Mouse (Mus musculus) retina, embryonic 14.5 days (tissue): ENCODE measurements around the gene Rcbtb1.
"Not testable (repeated sequence)": the region's sequence is repeated elsewhere in the genome, so short reads cannot be mapped to it uniquely, and the experiment has no call there.

ENCODE experiments used
- DNase-seq: peaks from one replicate; pipeline ENCODE4 v3.0.0-alpha.2; 2015; ENCODE audit warnings: low spot score

Gene Rcbtb1

DNA sequence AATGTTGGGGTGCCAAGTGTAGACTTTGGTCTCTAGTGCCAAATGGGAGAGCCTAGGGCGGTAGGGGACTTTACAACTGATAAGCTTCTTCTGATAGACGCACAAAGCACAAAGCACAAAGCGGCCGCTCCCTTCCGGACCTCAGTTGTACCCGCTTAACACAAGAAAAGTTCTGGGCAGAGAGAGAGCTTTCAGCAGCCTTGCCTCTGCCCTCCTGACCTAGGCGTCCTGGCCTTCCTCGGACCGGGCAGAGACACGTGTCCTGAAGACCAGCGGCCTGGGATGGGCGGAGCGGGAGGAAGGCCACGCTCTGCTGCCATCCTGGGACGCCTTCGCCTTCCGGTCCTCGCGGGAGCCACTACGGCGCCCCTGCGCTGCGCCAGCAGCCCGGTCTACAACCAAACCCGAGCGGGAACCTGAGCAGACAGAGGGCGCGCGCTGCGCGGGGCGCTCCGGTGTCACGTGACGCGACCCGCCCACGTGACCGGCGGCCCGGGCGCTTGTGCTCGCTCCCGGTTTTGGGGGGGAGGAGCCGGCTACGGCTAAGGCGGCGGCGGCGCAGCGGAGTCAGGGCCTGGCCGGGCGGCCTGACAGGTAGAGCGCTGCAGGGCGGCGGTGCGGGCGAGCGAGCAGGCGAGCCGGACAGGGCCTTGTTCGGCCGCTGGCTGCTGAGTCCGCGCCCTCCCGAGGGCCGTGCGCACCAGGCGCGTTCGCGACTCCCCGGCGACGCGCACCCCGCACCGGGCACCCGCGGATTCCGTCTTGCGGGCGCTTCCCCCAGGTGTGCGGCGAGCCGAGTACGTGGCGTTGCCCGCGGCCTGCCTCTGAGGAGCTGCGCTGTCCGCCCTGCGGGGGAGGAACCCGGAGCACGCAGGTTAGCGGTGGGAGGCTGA, at the start of gene Rcbtb1:
Gene Rcbtb1, plus strand, starts transcription at position 499 of the 893 bp plus-strand sequence.
- peak; percentile 93 for DNase-seq

- peak; percentile 20 for DNase-seq
These were observed 45.4 kb upstream of the Rcbtb1 start for GRCm38 (mm10) chr14:59155589-59155988.

- no peak for DNase-seq
These were observed 43.9 kb upstream of the Rcbtb1 start for GRCm38 (mm10) chr14:59157016-59157698.

- DNase-seq = no peak
These were observed 22.4 kb upstream of the Rcbtb1 start, which contains the start of gene Gm5142 for GRCm38 (mm10) chr14:59178649-59179048. Gm5142 (minus strand) TSS chr14:59178749.

DNA sequence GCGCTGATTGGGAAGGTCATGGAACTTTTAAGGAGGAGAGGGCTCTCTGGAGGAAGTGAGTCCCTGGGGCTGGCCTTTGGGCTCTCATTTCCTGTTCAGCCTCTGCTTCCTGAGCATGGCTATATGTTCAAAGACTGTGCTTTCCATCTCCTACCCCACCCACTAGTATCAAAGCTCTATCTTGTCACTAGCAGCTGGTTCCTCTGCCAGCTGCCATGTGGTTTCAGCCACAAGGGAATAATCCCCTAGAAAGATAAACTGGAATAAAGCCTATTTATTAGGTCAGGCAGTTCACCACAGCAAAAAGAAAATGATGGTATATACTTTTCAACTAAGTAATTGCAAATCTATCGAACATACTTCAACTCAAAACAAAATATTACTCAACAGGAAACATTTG, 18.3 kb upstream of the Rcbtb1 start:
- no peak for DNase-seq

DNA sequence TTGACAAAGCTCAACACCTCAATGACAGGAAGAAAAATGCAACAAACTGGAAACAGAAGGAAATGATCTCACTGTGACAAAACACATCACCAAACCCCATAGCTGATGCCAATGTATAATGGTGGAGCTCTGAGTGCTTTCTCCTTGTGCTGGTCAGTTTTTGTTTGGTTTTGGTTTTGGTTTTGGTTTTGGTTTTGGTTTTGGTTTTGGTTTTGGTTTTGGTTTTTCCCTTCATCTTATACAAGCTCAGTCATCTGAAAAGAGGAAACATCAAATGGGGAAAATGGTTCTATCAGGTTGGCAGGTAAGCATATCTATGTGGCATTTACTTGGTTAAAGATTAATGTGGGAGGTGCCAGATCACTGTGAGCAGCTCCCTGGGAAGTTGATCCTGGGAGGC, 15.5 kb upstream of the Rcbtb1 start:
- no peak for DNase-seq

- DNase-seq = no peak
These were observed 14.9 kb upstream of the Rcbtb1 start for GRCm38 (mm10) chr14:59186121-59186520.

DNA sequence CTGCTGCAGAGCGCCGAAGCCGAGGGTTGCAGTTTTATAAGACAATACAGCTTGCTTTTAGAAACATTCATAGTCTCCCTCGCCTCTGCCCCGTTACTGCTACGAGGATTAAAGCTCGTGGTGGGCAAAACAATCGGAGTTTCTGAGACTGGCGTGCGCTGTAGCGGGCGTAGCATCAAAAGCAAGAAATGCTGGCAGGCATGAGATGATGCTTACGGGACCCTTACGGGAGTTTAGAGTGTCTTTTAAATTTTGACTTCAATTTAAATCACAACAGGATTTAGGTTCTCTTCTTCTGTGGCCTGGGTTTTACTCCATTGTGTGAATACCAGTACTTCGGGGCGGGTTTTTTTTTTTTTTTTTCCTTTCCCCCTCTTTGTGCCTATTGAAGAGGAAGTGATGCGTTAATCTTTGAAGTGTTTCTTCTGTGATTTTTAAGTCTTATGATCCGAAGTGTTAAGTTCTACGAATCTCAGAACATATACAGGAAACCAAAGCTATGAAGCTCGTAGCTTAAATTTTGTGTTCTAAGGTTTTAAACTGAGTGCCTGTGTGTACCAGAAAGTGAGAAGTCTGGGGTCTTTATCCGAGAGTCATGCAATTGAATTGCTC, 701 bp downstream of the Rcbtb1 start:
- peak; percentile 23 for DNase-seq

DNA sequence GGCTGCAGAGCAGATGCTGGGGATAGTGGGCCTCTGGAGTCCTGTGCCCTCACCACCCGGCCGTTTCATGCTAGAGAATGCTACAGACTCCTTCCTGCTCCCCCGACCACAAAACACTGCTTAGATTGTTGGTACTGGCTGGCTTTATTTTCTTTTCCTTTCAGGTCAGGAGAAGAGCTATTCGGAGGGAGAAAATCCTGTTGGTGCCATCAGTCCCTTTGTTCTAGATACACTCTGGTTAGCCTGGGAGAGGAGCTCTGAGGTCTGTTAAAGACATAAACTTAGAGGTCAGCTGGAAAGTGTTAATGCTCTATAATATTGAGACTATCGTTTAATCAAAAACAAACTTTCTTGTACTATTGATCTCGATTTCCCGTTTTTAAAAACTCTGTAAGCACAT, 4.5 kb downstream of the Rcbtb1 start:
- DNase-seq = no peak

DNA sequence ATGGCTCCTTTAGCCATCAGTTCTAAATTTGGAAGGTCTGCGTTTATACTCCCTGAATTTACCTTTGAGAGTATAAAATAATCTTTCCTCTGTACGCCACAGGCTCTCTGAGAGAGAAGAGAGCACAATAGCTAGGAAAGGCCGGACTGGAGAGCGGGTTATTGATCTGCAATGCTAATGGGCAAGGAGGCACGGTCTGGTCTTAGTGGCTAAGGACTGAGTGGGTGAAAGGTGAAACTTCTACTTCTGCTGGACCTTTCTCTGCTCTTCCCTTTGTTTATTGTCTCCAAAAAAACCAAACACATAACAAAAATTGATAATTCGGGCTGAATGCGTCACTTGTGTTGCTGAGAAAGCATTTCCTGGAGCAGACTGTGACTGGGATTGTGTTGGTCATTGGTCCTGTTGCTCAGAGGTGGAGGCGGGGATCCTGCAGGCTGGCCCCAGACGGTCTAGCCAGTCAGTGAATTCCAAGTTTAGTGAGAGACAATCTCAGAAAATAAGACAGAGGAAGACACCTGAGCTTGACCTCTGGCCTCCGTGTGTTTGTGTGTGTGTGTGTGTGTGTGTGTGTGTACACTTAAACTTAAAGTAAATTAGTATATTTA, 5.1 kb downstream of the Rcbtb1 start:
- DNase-seq = no peak

GRCm38 (mm10) chr14:59209003-59209402, 8.0 kb downstream of the Rcbtb1 start:
- no peak for DNase-seq

GRCm38 (mm10) chr14:59209816-59210215, 8.8 kb downstream of the Rcbtb1 start:
- DNase-seq = no peak

DNA sequence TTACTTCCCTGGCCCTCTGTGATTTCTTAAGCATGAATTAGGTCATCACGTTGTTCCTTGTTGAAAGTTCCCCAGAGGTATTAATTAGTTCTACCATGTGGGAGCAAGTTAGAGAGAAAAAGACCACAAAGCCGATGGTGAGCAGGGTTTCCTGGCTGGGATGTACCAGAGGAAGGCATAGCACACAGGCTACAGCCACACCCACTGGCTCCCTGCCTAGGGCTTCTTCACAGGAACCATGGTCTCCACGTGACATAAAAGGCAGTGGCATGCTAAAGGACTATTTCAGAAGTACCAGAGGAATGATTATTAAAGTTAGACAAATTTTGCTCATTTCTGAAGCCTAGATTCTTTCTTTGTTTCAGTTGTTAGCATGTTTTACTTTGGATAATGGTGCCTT, 18.2 kb downstream of the Rcbtb1 start:
- no peak for DNase-seq

- DNase-seq = no peak
These were observed 25.2 kb downstream of the Rcbtb1 start for GRCm38 (mm10) chr14:59226240-59226639.

GRCm38 (mm10) chr14:59229822-59230221, 28.8 kb downstream of the Rcbtb1 start:
- DNase-seq = no peak

GRCm38 (mm10) chr14:59230331-59230966, 29.4 kb downstream of the Rcbtb1 start:
- DNase-seq = no peak

DNA sequence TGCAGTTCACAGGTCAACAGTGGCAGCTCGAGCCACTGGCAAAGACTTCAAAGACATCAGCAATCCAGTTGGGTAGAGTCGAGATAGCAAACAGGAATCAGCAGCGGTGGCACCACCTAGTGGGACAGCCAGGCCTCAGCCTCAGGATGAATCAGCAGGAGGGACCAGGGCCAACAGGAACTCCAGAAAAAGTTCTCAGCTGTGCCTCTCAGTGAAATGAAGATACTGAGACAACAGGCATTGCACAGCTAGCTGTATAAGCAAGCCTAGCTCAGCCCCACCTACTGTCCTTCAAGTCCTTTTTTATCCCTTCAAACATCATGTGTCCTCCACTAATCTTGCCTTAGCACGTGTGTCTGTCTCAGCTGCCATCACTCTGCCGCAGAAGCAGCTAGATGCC, 31.0 kb downstream of the Rcbtb1 start:
- DNase-seq = no peak

GRCm38 (mm10) chr14:59233635-59234034, 32.6 kb downstream of the Rcbtb1 start:
- DNase-seq = no peak

GRCm38 (mm10) chr14:59250350-59250749, 49.3 kb downstream of the Rcbtb1 start:
- peak; percentile 59 for DNase-seq

- DNase-seq = not testable (repeated sequence)
These were observed 54.9 kb downstream of the Rcbtb1 start for GRCm38 (mm10) chr14:59255861-59256260.

DNA sequence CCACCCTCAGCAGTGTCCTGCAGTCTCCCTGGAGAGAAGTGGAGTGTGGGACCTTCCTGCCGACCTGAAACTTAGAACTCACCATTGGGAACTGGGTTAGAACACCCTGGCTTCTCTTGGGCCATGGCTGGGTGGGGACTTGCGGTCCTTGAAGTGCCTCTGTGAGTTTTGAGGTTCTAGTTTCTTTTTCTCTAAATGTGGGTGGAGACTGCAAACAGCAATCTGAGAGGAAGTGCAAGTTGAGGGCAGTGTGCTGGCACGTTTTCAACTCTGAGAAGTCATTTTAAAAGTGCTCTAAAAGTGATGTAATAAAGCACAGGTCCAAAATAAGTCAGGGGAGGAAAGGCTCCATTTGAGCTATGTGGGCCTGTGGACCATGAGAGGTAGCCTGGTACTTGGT, 59.0 kb downstream of the Rcbtb1 start, which contains the start of gene Gm6904:
Gene Gm6904, minus strand, starts transcription at position 161 of the 400 bp plus-strand sequence.
- no peak for DNase-seq

GRCm38 (mm10) chr14:59274961-59275360, 74.0 kb downstream of the Rcbtb1 start:
- not testable (repeated sequence) for DNase-seq
